Mouse (Mus musculus): ENCODE measurements around the gene Zc3h7a. TPM values are rescaled to one million over a fixed set of nuclear protein-coding genes. Genes with fewer than 3 reads are reported as not detected.
"Not testable (repeated sequence)": the region's sequence is repeated elsewhere in the genome, so short reads cannot be mapped to it uniquely, and the experiment has no call there.

Zc3h7a gene
- 178 and 213 TPM in 2 replicates for total RNA-seq (2014; fragmentation: Nextera tagmentation)
- total RNA-seq (2017): 208 and 260 TPM in 2 replicates

GRCm38 (mm10) chr16:11176208-11176883, at the start of gene Zc3h7a:
Gene Zc3h7a (minus strand): TSS chr16:11176393.
- peak; percentile 80 for ATAC-seq (replicated peaks; ENCODE audit: poor library complexity, severe bottlenecking)

- ATAC-seq (replicated peaks; ENCODE audit: poor library complexity, severe bottlenecking): no peak
Observed at GRCm38 (mm10) chr16:11217801-11218200, 41.6 kb upstream of the Zc3h7a start.

- peak; percentile 23 for ATAC-seq (replicated peaks; ENCODE audit: poor library complexity, severe bottlenecking)
Observed at GRCm38 (mm10) chr16:11203600-11204390, 27.6 kb upstream of the Zc3h7a start.

- peak; percentile 91 for ATAC-seq (replicated peaks; ENCODE audit: poor library complexity, severe bottlenecking)
Observed at GRCm38 (mm10) chr16:11202571-11203554, 26.7 kb upstream of the Zc3h7a start, which contains the start of gene Rsl1d1. Gene Rsl1d1 (minus strand): TSS chr16:11203331.

- no peak for ATAC-seq (replicated peaks; ENCODE audit: poor library complexity, severe bottlenecking)
Observed at GRCm38 (mm10) chr16:11201740-11202394, 25.7 kb upstream of the Zc3h7a start.

GRCm38 (mm10) chr16:11200247-11200646, 24.1 kb upstream of the Zc3h7a start:
- ATAC-seq (replicated peaks; ENCODE audit: poor library complexity, severe bottlenecking): no peak

- ATAC-seq (replicated peaks; ENCODE audit: poor library complexity, severe bottlenecking): no peak
Observed at GRCm38 (mm10) chr16:11198467-11198866, 22.3 kb upstream of the Zc3h7a start.

- ATAC-seq (replicated peaks; ENCODE audit: poor library complexity, severe bottlenecking): no peak
Observed at GRCm38 (mm10) chr16:11197052-11197451, 20.9 kb upstream of the Zc3h7a start.

- ATAC-seq (replicated peaks; ENCODE audit: poor library complexity, severe bottlenecking): no peak
Observed at GRCm38 (mm10) chr16:11193231-11193630, 17.0 kb upstream of the Zc3h7a start.

- ATAC-seq (replicated peaks; ENCODE audit: poor library complexity, severe bottlenecking): no peak
Observed at GRCm38 (mm10) chr16:11190150-11190549, 14.0 kb upstream of the Zc3h7a start.

- ATAC-seq (replicated peaks; ENCODE audit: poor library complexity, severe bottlenecking): no peak
Observed at GRCm38 (mm10) chr16:11177404-11177803, 1.2 kb upstream of the Zc3h7a start.

GRCm38 (mm10) chr16:11176884-11177244, 671 bp upstream of the Zc3h7a start:
- no peak for ATAC-seq (replicated peaks; ENCODE audit: poor library complexity, severe bottlenecking)

GRCm38 (mm10) chr16:11175489-11176207, 545 bp downstream of the Zc3h7a start:
- peak; percentile 52 for ATAC-seq (replicated peaks; ENCODE audit: poor library complexity, severe bottlenecking)

- ATAC-seq (replicated peaks; ENCODE audit: poor library complexity, severe bottlenecking): no peak
Observed at GRCm38 (mm10) chr16:11175100-11175488, 1.1 kb downstream of the Zc3h7a start.

GRCm38 (mm10) chr16:11174671-11175081, 1.5 kb downstream of the Zc3h7a start:
- peak; percentile 17; the same call in 1 of the 2 replicates for ATAC-seq (replicated peaks; ENCODE audit: poor library complexity, severe bottlenecking)

- no peak for ATAC-seq (replicated peaks; ENCODE audit: poor library complexity, severe bottlenecking)
Observed at GRCm38 (mm10) chr16:11171679-11172078, 4.5 kb downstream of the Zc3h7a start.

GRCm38 (mm10) chr16:11166431-11166830, 9.8 kb downstream of the Zc3h7a start:
- no peak for ATAC-seq (replicated peaks; ENCODE audit: poor library complexity, severe bottlenecking)

- no peak for ATAC-seq (replicated peaks; ENCODE audit: poor library complexity, severe bottlenecking)
Observed at GRCm38 (mm10) chr16:11164695-11165255, 11.4 kb downstream of the Zc3h7a start.

GRCm38 (mm10) chr16:11157721-11158120, 18.5 kb downstream of the Zc3h7a start:
- not testable (repeated sequence) for ATAC-seq (replicated peaks; ENCODE audit: poor library complexity, severe bottlenecking)
